Mouse (Mus musculus) intestine, embryonic 15.5 days (tissue): ENCODE measurements around the gene Gm8180. TPM values are rescaled to one million over a fixed set of nuclear protein-coding genes. Genes with fewer than 3 reads are reported as not detected.
"Not testable (repeated sequence)": the region's sequence is repeated elsewhere in the genome, so short reads cannot be mapped to it uniquely, and the experiment has no call there.

Experiments
- ATAC-seq: fragments of 200-750 bp; cut with Nextera tagmentation; 2 replicates; pipeline ENCODE4 v1.8.0; 2017; ENCODE audit warnings: moderate TSS enrichment, moderate library complexity
- H3K27ac ChIP-seq: fragments of 300-500 bp; sonication (generic); 2 replicates; pipeline ENCODE4 v1.5.1; 2015; ENCODE audit warnings: mild to moderate bottlenecking, inconsistent platforms
- H3K27me3 ChIP-seq: fragments of 300-500 bp; sonication (generic); replicated peaks from 2 replicates; pipeline ENCODE4 v1.6.1; 2015; ENCODE audit warnings: inconsistent platforms
- H3K36me3 ChIP-seq: fragments of 300-500 bp; sonication (generic); 2 replicates; pipeline ENCODE4 v1.6.1; 2015; ENCODE audit warnings: inconsistent platforms
- H3K4me1 ChIP-seq: fragments of 300-500 bp; sonication (generic); replicated peaks from 2 replicates; pipeline ENCODE4 v1.6.1; 2015; ENCODE audit warnings: inconsistent platforms
- H3K4me2 ChIP-seq: fragments of 300-500 bp; sonication (generic); replicated peaks from 2 replicates; pipeline ENCODE4 v1.6.1; 2015; ENCODE audit warnings: mild to moderate bottlenecking, inconsistent platforms
- H3K4me3 ChIP-seq: fragments of 300-500 bp; sonication (generic); replicated peaks from 2 replicates; pipeline ENCODE4 v1.5.1; 2015; ENCODE audit warnings: inconsistent platforms
- H3K9ac ChIP-seq: fragments of 300-500 bp; sonication (generic); 2 replicates; pipeline ENCODE4 v1.6.1; 2015; ENCODE audit warnings: inconsistent platforms
- H3K9me3 ChIP-seq: fragments of 300-500 bp; sonication (generic); 2 replicates; pipeline ENCODE4 v1.6.1; 2016; ENCODE audit warnings: inconsistent platforms
- WGBS: fragments of 180-500 bp; shearing (Covaris S2); methylation state at CpG from one replicate; pipeline ENCODE4 v1.1.7; 2015; 5-methylcytosine and 5-hydroxymethylcytosine counted together
- polyA plus RNA-seq: library from polyadenylated mRNA; unstranded; fragments of >200 nt; fragmentation: Nextera tagmentation; extraction: Ambion mirVana; gene quantifications from 2 replicates; pipeline ENCODE4 v1.2.1, GENCODE M21; 2015

Gene Gm8180
- polyA plus RNA-seq = not detected in 2 replicates

DNA sequence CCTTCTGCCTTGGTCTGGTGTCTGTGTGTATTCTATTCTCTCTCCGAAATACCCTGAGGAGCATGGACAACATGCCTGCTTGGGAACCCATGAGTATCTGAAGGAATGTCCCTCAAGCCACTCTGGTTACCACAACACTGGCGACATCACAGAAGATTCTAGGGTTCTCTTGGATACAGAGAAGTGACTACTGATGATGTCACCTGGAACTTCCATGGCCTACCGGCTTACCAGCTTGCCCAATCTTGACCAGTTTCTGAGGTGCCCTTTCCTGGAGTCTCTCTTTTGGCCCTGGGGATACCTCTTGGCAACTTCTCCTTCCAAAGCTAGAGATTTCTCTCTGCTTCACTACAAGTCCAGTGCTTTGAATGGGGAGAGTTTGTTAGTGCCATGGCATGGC lies at the start of gene Gm8180:
Gm8180 (minus strand) TSS at position 101 of the 400 bp plus-strand sequence.
- ATAC-seq = not testable (repeated sequence)

DNA sequence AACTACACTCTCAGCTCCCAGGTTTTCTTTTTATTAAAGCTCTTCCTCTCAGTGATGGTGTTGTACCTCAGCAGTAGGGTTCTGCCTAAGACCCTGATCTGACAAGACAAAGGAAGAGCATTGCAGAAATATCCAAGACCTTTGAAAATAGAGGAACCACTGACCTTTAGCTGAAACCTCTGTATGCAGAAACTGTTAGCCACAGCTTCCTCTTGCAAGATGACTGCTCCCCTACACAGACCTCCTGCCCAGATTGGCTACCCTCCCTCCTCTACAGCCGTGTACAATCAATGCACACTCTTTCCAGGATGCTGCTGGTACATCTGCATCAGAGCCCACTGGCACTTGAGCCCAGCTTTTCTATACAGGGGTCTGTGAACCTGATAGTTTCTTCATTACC lies 45.8 kb upstream of the Gm8180 start:
- H3K4me2 ChIP-seq, H3K27me3 ChIP-seq, H3K27ac ChIP-seq, H3K4me3 ChIP-seq, H3K4me1 ChIP-seq, H3K9me3 ChIP-seq, ATAC-seq, H3K9ac ChIP-seq, H3K36me3 ChIP-seq: not testable (repeated sequence)
- 43% methylated on average over 1 of the region's 1 CpGs for WGBS

More for the DNA sequence above, at the start of gene Gm8180:
- not testable (repeated sequence) for H3K4me3 ChIP-seq, H3K36me3 ChIP-seq, H3K9ac ChIP-seq, H3K27ac ChIP-seq, H3K4me2 ChIP-seq, H3K27me3 ChIP-seq, H3K9me3 ChIP-seq, H3K4me1 ChIP-seq
- WGBS = 94% methylated on average over 3 of the region's 3 CpGs

DNA sequence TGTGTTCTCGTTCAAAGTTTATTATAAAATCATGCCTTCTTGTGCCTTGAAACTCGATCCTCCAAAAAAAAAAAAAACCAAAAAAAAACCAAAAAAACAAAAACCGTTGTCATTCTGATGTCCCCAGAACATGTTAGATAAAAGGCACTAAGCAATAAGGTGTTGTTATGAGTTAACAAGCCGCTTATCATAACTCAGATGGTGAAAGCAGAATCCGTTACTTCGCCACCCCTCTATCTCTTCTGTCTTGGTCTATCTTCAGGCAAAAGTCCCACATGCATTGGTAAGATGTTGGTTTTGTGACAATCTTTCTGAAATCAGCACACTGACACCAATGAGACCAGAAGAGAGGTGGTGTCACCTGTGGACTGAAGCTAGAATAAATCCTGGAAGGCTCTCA lies 39.6 kb upstream of the Gm8180 start:
- H3K4me3 ChIP-seq, H3K4me1 ChIP-seq, H3K27me3 ChIP-seq, H3K36me3 ChIP-seq, ATAC-seq, H3K9ac ChIP-seq, H3K9me3 ChIP-seq, H3K4me2 ChIP-seq, H3K27ac ChIP-seq: not testable (repeated sequence)
- WGBS = 79% methylated on average over 6 of the region's 6 CpGs

DNA sequence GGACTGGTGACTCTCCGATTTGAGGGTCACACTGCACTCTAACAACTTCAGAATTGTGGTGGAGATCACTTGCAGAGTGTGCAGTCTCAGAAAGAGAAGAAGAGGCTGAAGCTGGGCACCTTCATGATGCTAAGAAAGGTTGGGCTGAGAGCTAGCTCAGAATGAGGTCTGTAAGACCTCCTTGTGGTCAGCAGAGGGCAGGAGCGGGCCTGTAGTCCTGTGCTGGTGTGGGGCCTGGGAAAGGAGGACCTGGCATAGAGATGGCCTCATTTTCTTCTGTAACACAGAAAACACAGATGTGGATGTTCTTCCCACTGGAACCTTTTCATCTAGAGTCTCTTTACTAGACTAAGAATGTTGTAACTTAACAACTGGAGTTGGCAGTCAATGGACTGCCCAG lies 37.3 kb upstream of the Gm8180 start:
- not testable (repeated sequence) for ATAC-seq, H3K9ac ChIP-seq, H3K4me2 ChIP-seq, H3K9me3 ChIP-seq, H3K4me3 ChIP-seq, H3K27ac ChIP-seq, H3K27me3 ChIP-seq, H3K36me3 ChIP-seq, H3K4me1 ChIP-seq
- WGBS = 62% methylated on average over 1 of the region's 2 CpGs

DNA sequence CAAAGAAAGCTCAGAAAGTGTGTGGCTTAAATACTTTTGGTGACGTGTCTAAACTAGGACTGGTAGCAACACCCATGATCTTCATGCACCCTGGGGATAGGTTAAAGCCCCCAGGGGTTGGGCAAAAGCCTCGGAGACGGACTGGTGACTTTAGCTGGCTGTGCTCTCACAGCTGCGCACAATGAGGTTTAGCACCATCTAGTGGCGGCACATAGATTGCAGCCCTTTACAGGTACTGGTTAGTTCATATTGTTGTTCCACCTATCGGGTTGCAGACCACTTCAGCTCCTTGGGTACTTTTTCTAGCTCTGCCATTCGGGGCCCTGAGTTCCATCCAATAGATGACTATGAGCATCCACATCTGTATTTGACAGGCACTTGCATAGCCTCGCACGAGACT lies 27.9 kb upstream of the Gm8180 start:
- not testable (repeated sequence) for ATAC-seq, H3K4me2 ChIP-seq, H3K4me1 ChIP-seq, H3K27me3 ChIP-seq, H3K36me3 ChIP-seq, H3K9ac ChIP-seq, H3K27ac ChIP-seq, H3K9me3 ChIP-seq, H3K4me3 ChIP-seq
- 80% methylated on average over 8 of the region's 9 CpGs for WGBS

DNA sequence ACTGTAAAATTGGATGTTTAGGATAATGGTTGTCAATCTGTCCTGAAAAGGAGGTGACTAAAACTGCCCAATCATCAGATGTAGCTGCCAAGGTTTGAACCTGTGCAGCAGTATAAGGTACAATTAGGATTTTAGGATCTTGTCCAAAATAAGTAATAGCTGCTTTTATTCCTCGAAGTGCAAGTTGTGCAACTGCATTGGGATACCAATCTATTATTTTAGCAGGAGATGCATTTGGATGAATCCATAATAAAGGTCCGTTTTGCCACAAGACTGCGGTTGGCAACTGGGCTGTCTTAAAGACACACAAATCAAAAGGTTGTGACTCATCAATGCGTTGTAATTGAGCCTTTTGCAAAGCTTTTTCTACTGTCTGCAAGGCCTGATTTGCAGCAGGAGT lies 23.6 kb upstream of the Gm8180 start:
- H3K27me3 ChIP-seq, H3K4me2 ChIP-seq, H3K36me3 ChIP-seq, ATAC-seq, H3K4me3 ChIP-seq, H3K4me1 ChIP-seq, H3K27ac ChIP-seq, H3K9me3 ChIP-seq, H3K9ac ChIP-seq: not testable (repeated sequence)
- WGBS = 81% methylated on average over 4 of the region's 4 CpGs

DNA sequence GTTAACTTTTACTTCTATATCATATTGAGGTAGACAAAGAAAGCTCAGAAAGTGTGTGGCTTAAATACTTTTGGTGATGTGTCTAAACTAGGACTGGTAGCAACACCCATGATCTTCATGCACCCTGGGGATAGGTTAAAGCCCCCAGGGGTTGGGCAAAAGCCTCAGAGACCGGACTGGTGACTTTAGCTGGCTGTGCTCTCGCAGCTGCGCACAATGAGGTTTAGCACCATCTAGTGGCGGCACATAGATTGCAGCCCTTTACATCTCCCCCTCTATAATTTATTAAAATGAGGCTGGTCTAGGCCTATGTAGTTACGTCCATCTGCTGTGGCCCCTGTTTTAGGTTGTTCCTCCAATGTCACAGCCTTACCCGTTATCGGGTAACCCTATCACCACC lies 19.9 kb upstream of the Gm8180 start:
- ATAC-seq, H3K4me3 ChIP-seq, H3K9me3 ChIP-seq, H3K27me3 ChIP-seq, H3K36me3 ChIP-seq, H3K4me1 ChIP-seq, H3K27ac ChIP-seq, H3K4me2 ChIP-seq, H3K9ac ChIP-seq: not testable (repeated sequence)
- 19% methylated on average over 7 of the region's 7 CpGs for WGBS

DNA sequence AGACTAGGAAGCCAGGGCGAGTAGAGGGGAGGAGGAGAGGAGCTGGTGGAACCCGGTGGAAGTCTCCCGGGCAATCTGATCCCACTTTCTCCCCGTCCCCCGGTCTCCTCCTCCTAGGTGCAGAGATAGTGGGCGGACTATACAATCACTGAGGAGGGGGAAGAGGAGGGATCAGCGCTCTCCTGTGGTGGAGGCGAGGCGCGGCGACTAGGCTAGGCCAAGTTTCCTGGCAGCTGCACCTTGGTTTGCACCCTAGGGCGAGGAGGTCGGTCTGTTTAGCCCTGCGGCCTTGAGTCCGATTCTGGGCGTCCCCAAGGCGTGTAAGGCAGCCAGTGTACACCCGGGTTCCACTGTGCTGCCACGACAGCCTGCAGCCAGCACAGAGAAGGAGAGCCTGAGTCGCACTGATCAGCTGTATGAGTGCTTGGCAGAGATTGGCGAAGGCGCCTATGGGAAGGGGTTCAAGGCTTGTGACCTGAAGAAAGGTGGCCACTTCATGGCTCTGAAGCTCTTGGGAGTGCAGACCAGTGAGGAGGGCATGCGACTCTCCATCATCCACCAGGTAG lies 12.4 kb upstream of the Gm8180 start:
- H3K4me2 ChIP-seq = peak overlapping the region; percentile 56
- H3K27me3 ChIP-seq, H3K27ac ChIP-seq, H3K36me3 ChIP-seq, H3K4me1 ChIP-seq, H3K9ac ChIP-seq, H3K9me3 ChIP-seq: not testable (repeated sequence)
- 15% methylated on average over 23 of the region's 23 CpGs for WGBS
- H3K4me3 ChIP-seq = peak overlapping the region; percentile 11; the same call in 1 of the 2 replicates
- peak; percentile 75 for ATAC-seq

DNA sequence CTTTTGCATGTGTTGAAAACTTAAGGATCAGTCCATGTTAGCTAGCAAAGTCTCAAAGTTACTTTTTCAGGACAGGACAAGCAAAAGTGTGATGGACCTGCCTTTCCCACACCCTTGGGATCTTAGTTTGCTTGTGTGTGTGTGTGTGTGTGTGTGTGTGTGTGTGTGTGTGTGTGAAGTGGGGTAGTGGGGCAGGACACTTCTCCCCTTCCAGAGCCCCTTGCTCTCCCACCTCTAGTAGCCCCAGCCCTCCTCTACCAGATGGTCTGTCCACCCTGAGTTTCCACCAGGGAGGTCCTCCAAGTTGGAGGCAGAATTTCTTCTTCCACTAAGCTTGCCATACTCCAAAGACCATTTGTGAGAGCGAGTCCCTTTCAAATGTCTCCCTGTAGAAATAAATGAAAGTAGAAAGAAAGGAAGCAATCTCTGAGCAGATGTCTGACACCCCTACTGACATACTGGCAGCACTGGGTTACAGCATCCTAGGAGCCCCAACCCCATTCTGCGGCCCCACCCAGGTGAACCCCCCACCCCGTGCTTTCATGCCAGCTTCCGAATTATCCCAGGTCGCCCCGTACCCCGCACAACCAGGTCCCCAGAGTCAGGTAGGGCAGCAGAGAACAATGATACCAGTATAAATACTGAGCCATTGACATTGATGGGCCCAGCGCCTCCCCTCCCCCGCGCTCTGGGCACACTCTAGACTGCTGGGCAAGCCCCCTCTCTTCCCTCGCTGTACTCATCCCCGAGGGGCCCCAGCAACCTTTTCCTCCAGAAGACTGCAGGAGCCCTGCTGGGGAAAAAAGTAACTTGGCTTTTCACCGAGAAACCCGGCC lies 11.7 kb upstream of the Gm8180 start:
- H3K4me2 ChIP-seq = peak overlapping the region; percentile 56
- H3K27ac ChIP-seq = no peak overlapping the region
- peak; percentile 63 for ATAC-seq
- H3K4me1 ChIP-seq = 0 out of 2 replicates have a peak, but pooled peaks cover 4% of the 10 kb centered on the region
- no peaks in the 10 kb centered on the region for H3K9me3 ChIP-seq
- peak overlapping the region; percentile 11; the same call in 1 of the 2 replicates for H3K4me3 ChIP-seq
- no peak overlapping the region for H3K9ac ChIP-seq
- H3K27me3 ChIP-seq = no peaks in the 10 kb centered on the region
- H3K36me3 ChIP-seq = no peaks in the 10 kb centered on the region
- 21% methylated on average over 14 of the region's 14 CpGs for WGBS

DNA sequence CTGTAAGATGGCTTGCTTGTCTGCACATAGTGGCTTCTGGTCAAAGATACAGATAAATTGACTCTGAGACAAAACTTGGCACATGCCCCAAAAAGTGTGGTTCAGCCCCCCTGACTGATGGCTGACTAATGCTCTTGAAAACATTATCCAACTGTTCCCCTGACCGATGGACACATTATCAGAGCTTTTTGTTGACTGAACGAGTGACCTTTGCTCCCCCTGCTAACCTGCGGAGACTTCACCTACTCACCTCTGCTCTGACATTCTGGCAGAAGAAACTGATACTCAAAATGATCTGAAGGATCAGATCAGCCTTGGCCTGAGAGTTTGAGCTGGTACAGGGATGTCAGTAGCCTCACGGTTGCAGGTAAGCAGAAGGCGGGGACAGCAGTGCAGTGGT lies 9.3 kb upstream of the Gm8180 start:
- WGBS = 49% methylated on average over 5 of the region's 5 CpGs
- H3K27ac ChIP-seq, H3K4me1 ChIP-seq, H3K27me3 ChIP-seq, H3K9me3 ChIP-seq, H3K9ac ChIP-seq, H3K36me3 ChIP-seq, ATAC-seq, H3K4me3 ChIP-seq, H3K4me2 ChIP-seq: not testable (repeated sequence)

DNA sequence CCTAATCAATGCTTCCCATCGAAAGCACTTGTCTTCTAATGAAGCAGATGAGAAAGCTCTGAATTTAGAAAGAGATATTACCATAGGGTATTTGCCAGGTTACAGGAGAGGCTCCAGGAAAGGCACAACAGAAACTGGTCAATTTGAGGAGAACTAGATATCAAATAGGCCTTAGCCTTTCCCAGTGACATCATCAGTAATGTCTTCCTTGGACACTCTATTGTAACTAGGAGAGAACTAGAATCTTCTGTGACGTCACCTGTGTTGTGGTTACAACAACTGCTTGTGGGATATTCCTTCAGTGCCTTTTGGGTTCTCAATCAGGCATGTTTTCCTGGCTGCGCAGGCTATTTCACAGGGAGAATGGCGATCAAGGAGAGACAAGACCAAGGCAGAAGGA lies 37.0 kb downstream of the Gm8180 start, which contains the start of gene Gm6526:
Gm6526 (plus strand) TSS at position 301 of the 400 bp plus-strand sequence.
- H3K36me3 ChIP-seq, ATAC-seq, H3K4me3 ChIP-seq, H3K4me2 ChIP-seq, H3K27ac ChIP-seq, H3K4me1 ChIP-seq, H3K27me3 ChIP-seq, H3K9ac ChIP-seq, H3K9me3 ChIP-seq: not testable (repeated sequence)
- 88% methylated on average over 4 of the region's 4 CpGs for WGBS
